Mouse (Mus musculus) layer of hippocampus, adult 8-10 months (tissue): ENCODE data around the gene Nop53. TPM values are rescaled to one million over a fixed set of nuclear protein-coding genes. Genes with fewer than 3 reads are reported as not detected.

ENCODE experiments used
- DNase-seq, 2 experiments: peaks; one replicate each; pipeline ENCODE4 v3.0.0; 2022; ENCODE audit warnings: low spot score in 2 of 2
- total RNA-seq, 4 experiments: library from RNA; stranded (reverse); gene quantifications; 2 replicates each; pipeline ENCODE4 v1.2.4; 2022

The Nop53 gene
- total RNA-seq, 4 experiments from 2014 or later = 103 to 147 (median 122) TPM

GRCm38 (mm10) chr7:15960691-15961090 lies 14.8 kb upstream of the Nop53 start:
- no peak for DNase-seq

DNA sequence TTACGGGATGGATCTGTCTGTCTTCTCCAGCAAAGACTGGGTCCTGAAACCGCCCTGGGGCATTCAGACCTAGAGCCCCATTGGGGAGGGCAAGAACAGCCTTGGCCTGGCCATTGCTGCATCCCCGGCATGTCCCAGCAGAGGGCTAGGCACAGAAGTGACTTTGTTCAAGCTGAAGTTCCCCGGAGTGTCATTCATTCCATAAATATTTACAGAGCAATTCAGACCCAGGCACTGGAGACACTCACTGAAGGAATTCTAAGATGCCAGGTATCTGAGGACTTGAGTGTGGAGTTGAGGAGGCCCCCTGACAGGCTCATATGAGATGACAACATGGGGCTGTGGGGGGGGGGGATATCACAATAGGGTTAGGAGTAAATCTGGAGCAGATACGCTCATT lies 10.3 kb upstream of the Nop53 start:
- no peak for DNase-seq

DNA sequence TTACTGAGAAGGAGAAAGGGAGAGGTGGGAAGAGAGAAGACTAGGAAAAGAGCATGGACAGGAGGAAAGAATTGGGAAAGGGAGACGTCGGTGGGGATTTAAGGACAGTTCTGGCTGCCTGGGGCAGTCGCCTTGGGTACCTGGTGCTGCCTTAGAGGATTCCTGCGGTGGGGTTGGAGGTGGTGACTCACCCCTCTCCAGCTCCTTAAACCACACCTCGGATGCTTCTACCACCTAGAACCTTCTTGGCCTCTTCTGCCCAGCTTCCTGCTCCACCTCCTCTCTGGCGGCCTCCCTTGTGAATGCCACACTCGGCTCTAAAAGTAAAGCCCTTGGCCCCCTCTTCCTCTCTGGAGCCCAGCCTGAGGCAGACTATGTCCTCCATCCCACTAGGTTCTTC lies 9.6 kb upstream of the Nop53 start:
- DNase-seq = no peak

DNA sequence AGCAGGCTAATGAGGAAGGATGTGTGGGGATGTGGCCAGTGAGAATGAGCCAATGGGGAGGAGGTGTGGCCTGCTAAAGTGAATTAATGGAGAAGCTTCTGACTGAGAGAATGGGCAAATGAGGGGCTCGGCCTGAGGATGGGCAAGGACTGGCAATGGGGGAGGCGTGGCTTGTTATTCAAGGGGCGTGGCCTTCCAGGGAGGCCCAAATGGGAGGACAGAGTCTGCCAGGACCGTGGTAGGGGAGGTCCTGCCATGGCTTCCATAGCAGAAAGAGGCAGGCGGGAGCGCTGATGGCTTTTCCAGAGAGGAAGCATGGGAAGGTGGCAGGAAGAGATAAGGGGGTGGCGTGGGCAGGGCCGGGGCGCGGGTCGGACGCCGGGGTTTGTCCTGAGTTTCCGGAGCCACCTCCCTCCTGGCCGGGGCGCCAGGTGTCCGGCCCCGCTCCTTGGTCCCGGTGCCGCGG lies 9.1 kb upstream of the Nop53 start:
- DNase-seq = no peak

DNA sequence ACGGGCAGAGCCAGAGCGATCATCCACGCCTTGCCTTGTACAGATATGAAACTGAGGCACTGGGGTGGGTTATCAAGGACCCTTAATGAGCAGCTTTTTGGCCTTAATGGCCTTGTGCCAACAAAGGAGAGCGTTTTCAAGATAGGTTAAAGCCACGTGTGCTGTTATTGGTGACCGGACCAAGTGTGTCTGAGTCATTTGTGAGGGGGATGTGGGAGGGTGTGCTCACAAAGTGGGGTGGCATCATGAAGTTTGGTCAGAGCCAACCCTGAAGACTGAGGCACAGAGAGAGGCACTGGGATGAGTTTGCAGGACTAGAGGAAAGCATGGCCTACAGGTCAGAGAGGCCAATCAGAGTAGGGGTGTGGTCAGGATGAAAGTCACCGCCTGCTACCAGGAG lies 8.6 kb upstream of the Nop53 start:
- DNase-seq = no peak

DNA sequence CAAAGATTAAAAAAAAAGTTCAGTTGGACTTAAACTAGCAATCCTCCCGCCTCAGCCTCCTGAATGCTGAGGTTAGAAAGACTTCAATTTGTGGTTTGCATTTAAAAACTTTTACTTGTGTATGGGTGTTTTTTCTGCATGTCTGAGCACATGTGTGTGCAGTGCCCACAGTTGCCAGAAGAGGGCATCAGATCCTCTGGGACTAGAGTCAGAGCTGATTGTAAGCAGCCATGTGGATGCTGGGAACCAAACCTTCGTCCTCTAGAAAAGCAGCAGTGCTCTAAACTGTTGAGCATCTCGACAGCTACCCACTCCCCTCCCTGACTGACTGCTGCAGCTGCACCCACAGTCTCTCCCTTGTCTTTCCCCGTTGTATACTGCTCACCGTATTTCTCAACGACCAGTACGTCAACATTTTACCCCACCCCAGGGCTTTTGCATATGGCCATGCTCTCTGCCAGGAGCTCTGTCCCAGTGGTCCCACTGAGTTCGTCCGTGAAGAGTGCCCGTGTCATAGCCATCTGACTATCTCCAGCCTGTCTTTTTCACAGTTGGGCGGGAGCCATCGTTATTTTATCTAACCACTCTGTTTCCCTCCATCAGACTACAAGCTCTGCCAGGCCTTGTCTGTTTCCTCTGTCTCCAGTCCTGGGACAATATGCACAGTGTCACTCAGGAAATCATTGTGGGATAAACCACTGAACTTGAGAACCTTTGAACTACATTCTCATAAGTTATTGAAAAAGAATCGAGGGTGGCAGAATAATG lies 7.6 kb upstream of the Nop53 start:
- DNase-seq = no peak

DNA sequence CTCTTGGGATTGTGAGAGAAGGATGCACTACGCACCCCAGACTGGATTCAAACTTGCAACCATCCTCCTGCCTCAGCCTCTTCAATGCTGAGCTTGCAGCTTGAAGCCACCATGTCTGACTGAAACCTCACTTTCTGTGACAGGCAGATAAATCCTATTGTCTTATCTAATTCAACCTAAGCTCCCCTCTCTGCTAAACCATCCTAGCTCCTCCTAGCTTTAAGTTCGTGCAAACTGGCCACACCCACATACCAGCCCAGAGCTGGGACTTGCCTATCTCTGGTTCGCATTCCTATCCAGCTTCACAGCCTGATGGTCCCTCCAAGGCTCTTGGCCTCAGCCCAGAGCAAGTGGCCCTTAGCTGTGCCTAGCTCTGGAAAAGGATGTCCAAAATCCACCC lies 6.5 kb upstream of the Nop53 start:
- DNase-seq = no peak

DNA sequence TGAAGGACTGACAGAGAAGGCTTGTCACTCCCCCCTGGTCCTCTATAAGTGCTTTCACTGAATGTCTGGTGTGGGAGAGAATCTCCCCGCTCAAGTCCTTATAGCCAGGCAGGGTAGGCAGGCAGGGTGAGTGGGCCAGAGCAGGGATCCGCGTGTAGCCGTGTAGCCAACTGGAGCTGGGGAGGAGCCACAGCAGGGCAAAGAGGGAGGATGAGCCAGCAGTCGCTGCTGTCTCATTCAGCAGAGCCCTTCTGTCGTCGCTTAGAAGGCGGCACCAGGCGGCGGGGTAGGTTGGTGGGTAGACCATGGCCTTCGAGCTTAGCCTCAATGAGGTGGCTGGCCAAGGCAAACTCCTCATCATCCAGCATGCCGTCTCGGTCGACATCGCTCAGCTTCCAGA lies 4.1 kb upstream of the Nop53 start:
- no peak for DNase-seq

GRCm38 (mm10) chr7:15949216-15949790 lies 3.4 kb upstream of the Nop53 start:
- no peak for DNase-seq

GRCm38 (mm10) chr7:15948381-15948941 lies 2.6 kb upstream of the Nop53 start:
- peak; percentile 44 to 56 for DNase-seq

DNA sequence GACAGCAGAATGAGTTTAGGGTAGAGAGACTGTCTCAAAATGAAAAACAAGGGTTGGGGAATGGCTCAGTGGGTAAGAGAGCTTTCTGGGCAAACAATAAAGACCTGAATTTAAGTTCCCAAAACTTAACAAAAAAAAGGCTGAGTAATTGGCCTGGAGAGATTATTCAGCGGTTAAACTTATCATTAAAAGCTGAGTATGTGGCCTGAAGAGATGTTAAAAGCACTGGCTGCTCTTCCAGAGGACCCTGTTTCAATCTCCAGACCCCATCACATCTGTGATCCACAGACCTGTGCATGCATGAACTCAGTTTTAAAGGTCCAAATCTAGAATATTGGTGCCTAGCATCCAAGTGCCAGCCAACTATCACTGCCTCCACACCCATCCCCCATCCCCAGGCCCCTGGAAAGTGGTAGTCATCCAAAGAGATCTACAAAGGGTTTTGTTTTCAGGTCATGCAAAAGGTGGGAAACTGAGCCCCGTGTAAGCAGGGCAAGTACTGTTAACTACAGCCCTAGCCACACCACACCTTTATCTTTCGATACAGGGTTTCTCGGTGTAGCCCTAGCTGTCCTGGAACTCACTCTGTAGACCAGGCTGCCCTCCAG lies 1.9 kb upstream of the Nop53 start:
- no peak for DNase-seq

- DNase-seq = no peak
Measured at GRCm38 (mm10) chr7:15945211-15945610, 663 bp downstream of the Nop53 start.

GRCm38 (mm10) chr7:15944311-15944710 lies 1.6 kb downstream of the Nop53 start:
- no peak for DNase-seq

- DNase-seq = no peak
Measured at GRCm38 (mm10) chr7:15938621-15939020, 7.3 kb downstream of the Nop53 start.

DNA sequence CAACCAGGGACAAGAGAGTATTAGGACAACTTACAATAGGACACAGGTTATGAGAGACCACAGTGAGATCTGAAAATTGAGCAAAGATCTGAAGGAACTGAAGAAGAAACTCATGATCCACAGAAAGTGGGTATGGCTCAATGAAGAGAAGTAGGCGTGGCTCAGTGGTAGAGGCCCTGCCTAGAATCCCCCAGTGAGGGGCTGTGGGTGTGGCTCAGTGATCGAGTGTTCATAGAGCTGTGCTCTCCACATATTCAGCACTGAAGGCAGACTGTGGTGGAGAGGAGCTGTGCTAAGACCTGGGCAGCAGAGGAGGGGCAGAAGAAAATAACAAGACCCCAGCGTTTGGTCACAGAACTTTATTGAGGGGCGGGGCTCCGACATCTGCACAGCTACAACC lies 8.4 kb downstream of the Nop53 start:
- DNase-seq = no peak

DNA sequence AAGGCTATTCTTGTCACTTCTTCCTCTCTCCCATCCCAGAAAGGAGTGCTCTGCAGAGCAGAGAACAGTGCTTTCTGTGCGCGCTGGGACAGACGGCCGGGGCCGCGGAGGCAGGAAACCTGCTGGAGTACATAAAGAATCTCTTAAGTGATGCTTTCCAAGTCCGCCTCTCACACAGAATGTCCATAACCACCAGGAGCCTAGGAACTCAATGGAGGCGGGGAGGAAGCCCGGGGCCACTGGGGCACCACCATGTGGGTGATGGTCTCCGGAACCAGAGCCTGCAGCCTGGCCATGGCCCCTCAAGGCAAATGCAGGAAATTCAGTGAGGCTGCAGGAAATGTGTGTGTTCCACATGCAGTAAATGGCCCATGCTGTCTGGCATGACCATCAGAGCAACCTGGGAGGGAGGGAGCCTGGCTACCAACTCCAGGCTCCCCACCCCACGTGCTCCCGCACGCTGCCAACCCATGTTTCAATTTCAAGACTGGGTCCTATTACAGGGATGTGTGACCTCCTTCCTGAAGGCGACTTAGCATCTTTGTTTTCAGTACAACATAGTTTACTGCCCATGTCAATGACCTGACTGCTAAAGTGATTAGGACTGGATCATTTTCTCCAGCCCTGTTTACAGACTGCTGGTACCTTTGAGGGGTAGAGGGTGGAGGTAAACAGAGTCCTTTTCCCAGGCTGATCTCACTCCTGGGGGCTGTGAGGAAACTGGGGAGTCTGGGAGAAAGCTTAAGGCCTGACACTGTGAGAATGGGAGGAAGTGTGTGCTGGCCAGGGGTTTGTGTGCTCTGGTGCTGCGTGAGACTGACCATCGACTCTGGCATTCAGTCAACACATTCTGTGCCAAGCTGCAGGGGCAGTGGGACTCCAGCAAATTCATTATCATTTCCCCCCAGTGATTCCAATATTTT lies 12.2 kb downstream of the Nop53 start:
- peak; percentile 53 to 64 for DNase-seq

DNA sequence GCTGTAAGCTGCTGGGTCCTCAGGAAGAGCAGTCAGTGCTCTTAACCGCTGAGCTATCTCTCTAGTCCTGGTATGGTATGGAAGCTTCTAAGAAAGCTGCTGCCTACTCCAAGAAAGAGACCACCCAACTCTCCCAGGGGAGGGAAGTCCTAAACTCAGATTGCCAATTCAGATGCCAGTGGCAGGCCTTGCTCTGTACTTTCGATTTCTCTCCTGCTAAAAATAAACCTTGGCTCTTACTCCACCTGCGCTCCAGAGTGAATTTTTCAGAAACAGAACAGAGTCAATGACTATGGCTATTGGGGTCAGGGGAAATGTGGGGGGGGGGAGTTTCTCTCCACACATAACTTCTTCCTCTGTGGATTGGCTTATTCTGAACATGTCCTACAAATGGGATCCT lies 14.2 kb downstream of the Nop53 start:
- no peak for DNase-seq

DNA sequence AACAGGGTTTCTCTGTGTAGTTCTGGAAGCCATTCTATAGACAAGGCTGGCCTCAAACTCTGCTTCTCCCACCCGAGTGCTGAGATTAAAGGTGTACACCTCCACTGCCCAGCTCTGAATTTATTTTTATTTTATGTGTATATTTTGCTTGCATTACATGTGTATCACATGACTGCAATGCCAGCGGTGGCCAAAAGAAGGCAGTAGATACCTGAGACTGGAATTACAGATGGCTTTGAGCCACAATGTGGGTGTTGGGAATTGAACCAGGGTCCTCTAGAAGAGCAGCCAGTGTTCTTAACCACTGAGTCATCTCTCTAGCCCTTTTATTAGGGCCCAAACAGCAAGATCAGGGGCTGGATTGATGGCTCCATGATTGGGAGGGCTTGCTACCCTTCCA lies 15.3 kb downstream of the Nop53 start:
- no peak for DNase-seq

DNA sequence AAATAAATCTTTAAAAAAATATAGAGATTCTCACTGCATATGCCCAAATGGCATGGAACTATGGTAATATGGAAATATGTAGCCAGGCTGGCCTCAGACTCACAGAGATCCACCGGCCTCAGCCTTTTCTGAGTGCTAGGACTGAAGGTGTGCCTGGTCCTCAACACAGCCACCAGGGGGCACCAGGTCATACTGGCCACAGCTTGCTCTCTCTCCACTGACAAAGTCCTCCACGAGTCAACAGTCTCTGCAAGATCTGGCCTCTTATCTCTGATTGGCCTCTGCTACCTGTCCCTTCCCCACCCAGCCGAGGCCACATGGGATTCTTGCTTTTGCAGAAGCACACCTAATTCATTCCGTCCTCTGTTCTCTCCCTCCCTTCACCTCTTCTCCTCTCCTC lies 16.0 kb downstream of the Nop53 start:
- no peak for DNase-seq

DNA sequence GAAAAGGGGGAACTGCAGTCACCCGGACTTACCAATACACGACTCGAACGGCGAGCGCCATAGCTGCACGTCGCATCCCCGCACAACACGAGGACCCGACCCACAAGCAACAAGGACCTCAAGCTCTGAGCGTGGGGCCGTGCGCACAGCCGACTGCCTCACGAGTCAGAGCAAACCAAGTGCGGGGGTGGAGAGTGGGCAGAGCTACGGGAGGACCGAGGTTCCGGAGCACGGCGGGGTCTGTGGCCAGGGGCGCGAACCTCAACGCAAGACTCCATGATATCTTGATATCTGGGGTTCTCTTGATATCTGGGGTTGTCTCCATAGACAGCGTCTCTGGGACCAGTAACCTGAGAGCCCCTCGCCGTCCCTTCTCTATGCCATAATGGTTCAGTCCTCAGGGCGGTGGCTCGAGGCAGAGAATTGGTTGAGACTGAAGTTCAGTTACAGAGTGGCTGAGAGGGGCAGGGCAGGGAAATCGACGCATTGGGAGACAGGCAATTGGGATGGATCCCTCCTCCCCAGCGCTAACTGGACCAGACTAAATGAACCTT lies 23.6 kb downstream of the Nop53 start, which contains the start of gene Selenow:
Gene Selenow (minus strand): TSS at position 183 of the 554 bp plus-strand sequence.
- peak; percentile 90 to 93 for DNase-seq

GRCm38 (mm10) chr7:15921796-15922195 lies 24.1 kb downstream of the Nop53 start:
- DNase-seq = no peak
